Mouse (Mus musculus) olfactory bulb, adult 2 months (tissue): ENCODE results near the gene Racgap1. TPM values are rescaled to one million over a fixed set of nuclear protein-coding genes. Genes with fewer than 3 reads are reported as not detected.

Experiments
- H3K27ac ChIP-seq: fragments of 200-500 bp; 2 replicates; pipeline ENCODE4 v1.5.1; 2012; ENCODE audit warnings: low read depth, low read length; ENCODE audit not compliant: insufficient read depth
- H3K4me1 ChIP-seq: fragments of 200-500 bp; 2 replicates; pipeline ENCODE4 v1.6.1; 2012; ENCODE audit warnings: low read length; ENCODE audit not compliant: control insufficient read depth, insufficient read depth
- H3K4me3 ChIP-seq: fragments of 200-500 bp; 2 replicates; pipeline ENCODE4 v1.5.1; 2012; ENCODE audit warnings: mild to moderate bottlenecking, low read depth, low read length, moderate library complexity; ENCODE audit not compliant: insufficient read depth
- CTCF ChIP-seq: fragments of 200-500 bp; IDR thresholded peaks from 2 replicates; pipeline ENCODE4 v1.5.1; 2012; ENCODE audit warnings: low read depth, mild to moderate bottlenecking, low read length, moderate library complexity; ENCODE audit not compliant: insufficient read depth
- POLR2A ChIP-seq: fragments of 200-500 bp; IDR thresholded peaks from 2 replicates; pipeline ENCODE4 v1.6.1; 2012; ENCODE audit warnings: mild to moderate bottlenecking, low read depth, low read length, moderate library complexity; ENCODE audit not compliant: insufficient read depth
- WGBS: fragments of 180-500 bp; shearing (Covaris S2); methylation state at CpG from one replicate; pipeline ENCODE4 v1.1.7; 2018; 5-methylcytosine and 5-hydroxymethylcytosine counted together
- polyA plus RNA-seq: library from polyadenylated mRNA; stranded (reverse); fragments of >200 nt; gene quantifications from 2 replicates; pipeline ENCODE4 v1.2.4, GENCODE M21; 2012; ENCODE audit warnings: low replicate concordance; ENCODE audit not compliant: missing spikeins, insufficient read depth, insufficient read length

Racgap1 gene
- polyA plus RNA-seq, 1 experiment, result not detected

- 58% methylated on average over 13 of the region's 13 CpGs for WGBS
- no peak overlapping the region for H3K4me3 ChIP-seq
- peaks cover 32% of the 10 kb centered on the region for H3K4me1 ChIP-seq
- TF ChIP-seq POLR2A, result no peak
- no peak for TF ChIP-seq CTCF
- H3K27ac ChIP-seq, result peak overlapping the region; percentile 7
Measured at GRCm38 (mm10) chr15:99614273-99614672, 37.2 kb downstream of the Racgap1 start.

DNA sequence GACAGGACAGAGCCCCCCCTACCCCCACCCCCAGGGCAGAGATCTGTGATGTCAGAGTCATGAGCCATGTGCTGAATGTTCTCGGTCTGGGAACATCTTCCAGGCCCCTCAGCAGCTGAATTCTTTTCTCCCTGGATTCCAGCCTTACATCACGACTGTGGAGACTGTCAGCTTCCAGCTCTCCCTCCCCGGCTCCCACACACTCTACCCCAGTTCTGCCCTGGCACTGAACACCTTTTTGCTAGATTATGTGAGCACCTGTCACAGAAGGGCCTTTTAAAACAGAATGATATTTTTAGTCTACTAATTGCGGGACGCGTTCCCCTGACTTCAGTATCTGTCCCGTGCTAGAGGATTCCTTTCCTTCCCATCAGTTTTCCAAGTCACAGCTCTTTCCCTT lies 39.9 kb downstream of the Racgap1 start:
- 38% methylated on average over 7 of the region's 7 CpGs for WGBS
- TF ChIP-seq CTCF (no peak), POLR2A (no peak)
- Histone ChIP-seq H3K4me3 (no peak overlapping the region), H3K27ac (peak overlapping the region; percentile 9; the same call in 1 of the 2 replicates), H3K4me1 (peaks cover 38% of the 10 kb centered on the region)

DNA sequence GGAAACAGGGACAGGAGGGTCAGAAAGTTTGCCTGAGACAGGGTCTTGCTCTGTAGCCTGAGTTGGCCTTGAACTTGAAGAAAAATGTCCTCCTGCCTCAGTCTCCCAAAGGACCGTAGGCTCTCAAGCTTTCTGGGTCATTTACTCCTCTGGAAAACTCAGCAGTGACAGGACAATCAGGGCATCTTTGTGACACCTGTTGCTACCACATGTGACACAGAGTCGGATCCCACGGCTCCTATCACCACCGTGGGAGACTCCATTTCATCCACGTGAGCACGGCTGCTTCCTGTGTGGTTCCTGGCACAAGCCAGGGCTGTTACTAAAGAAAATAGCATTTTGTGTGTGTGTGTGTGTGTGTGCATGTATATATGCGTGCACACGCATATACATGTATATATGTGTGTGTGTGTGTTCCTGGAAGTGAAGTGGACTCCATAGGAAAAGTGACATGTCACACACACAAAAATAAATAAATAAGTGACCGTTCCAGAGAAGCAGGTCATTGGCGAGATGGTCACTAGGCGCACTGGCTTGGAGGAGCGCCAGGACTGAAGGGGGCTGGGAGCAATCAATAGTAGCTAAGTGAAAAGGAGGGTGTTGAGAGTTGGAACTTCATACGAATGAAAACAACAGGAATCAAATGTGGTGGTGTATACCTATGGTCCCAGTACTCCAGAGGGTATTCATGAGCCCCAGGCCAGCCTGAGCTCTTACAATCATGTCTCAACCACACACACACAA lies 42.9 kb downstream of the Racgap1 start:
- 79% methylated on average over 13 of the region's 13 CpGs for WGBS
- Histone ChIP-seq H3K27ac (no peak overlapping the region), H3K4me3 (no peak overlapping the region), H3K4me1 (peaks cover 26% of the 10 kb centered on the region)
- TF ChIP-seq CTCF, result no peak
- TF ChIP-seq POLR2A, result no peak

GRCm38 (mm10) chr15:99607388-99608113 lies 43.9 kb downstream of the Racgap1 start:
- peaks cover 30% of the 10 kb centered on the region for H3K4me1 ChIP-seq
- WGBS, result 37% methylated on average over 10 of the region's 10 CpGs

DNA sequence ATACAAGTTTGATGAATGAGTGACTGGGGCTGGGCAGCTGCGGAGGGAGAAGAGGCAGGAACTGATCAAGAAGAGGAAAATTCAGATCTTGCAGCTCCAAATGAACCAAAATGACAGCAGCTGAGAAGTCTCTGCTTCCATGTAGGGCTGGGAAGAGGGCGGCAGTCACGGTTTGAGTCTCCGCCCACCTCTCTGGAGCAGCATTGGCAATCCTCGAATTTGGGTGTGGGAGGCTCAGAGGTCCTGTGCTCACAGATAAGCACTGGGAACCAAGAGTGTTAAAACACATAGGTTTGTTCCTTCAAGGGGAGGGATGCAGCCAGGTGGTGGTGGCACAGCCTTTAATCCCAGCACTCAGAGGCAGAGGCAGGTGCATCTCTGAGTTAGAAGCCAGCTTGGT lies 44.9 kb downstream of the Racgap1 start:
- Histone ChIP-seq H3K27ac (no peak overlapping the region), H3K4me1 (peaks cover 35% of the 10 kb centered on the region), H3K4me3 (no peak overlapping the region)
- 20% methylated on average over 5 of the region's 5 CpGs for WGBS
- no peak for TF ChIP-seq POLR2A
- TF ChIP-seq CTCF, result no peak

More at GRCm38 (mm10) chr15:99607388-99608113, 43.9 kb downstream of the Racgap1 start:
- no peak overlapping the region for H3K27ac ChIP-seq
- TF ChIP-seq POLR2A, result no peak
- TF ChIP-seq CTCF, result no peak
- H3K4me3 ChIP-seq, result no peak overlapping the region

GRCm38 (mm10) chr15:99605595-99605994 lies 45.9 kb downstream of the Racgap1 start:
- 59% methylated on average over 3 of the region's 3 CpGs for WGBS
- H3K4me3 ChIP-seq, result no peak overlapping the region
- H3K4me1 ChIP-seq, result peaks cover 36% of the 10 kb centered on the region
- no peak overlapping the region for H3K27ac ChIP-seq
- TF ChIP-seq POLR2A, result no peak
- no peak for TF ChIP-seq CTCF

GRCm38 (mm10) chr15:99603216-99603615 lies 48.2 kb downstream of the Racgap1 start:
- TF ChIP-seq CTCF, result no peak
- TF ChIP-seq POLR2A, result no peak
- peaks cover 46% of the 10 kb centered on the region for H3K4me1 ChIP-seq
- whole genome bisulfite sequencing, result 83% methylated on average over 7 of the region's 7 CpGs
- H3K27ac ChIP-seq, result no peak overlapping the region
- no peak overlapping the region for H3K4me3 ChIP-seq

DNA sequence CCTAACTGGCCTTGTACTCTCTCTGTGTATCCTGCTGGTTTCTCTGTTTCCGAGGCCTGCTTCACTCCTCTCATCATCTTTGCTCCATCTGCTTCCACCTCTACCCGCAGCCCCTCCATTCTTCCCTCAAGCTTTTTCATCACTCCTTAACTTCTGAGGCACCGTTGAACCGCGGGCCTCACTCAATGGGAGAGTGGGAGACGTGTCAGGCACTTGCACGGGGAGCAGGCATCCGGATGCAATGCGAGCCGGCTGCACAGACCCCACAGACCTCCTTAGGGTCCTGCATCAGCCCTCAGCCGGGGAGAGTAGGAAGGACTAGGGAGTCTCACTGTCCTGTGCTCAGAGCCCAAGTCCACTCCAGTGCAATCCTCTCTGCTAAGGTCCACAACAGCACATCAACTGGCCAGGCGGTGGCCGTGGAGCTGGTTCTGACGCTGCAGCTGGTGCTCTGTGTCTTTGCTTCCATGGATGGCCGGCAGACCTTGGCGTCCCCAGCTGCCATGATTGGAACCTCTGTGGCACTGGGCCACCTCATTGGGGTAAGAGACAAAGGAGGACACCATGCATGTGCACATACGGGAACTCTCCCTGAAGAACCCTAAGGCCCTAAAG lies 49.1 kb downstream of the Racgap1 start:
- H3K4me3 ChIP-seq, result no peak overlapping the region
- no peak overlapping the region for H3K27ac ChIP-seq
- TF ChIP-seq CTCF (no peak), POLR2A (no peak)
- 86% methylated on average over 17 of the region's 17 CpGs for WGBS
- peaks cover 44% of the 10 kb centered on the region for H3K4me1 ChIP-seq

GRCm38 (mm10) chr15:99601823-99602120 lies 49.7 kb downstream of the Racgap1 start:
- Histone ChIP-seq H3K4me1 (peaks cover 44% of the 10 kb centered on the region), H3K27ac (no peak overlapping the region), H3K4me3 (no peak overlapping the region)
- WGBS, result 42% methylated on average over 5 of the region's 5 CpGs
- TF ChIP-seq POLR2A (no peak), CTCF (no peak)
